Mouse (Mus musculus) midbrain, embryonic 12.5 days (tissue): ENCODE data around the gene Arhgap8. TPM values are rescaled to one million over a fixed set of nuclear protein-coding genes. Genes with fewer than 3 reads are reported as not detected.
A peak's percentile ranks its signal among the peaks of the same experiment; 100 is the strongest.

Source experiments
- ATAC-seq: fragments of 200-750 bp; cut with Nextera tagmentation; 2 replicates; pipeline ENCODE4 v1.8.0; 2017; ENCODE audit warnings: low read depth, moderate TSS enrichment, moderate library complexity; ENCODE audit not compliant: low FRiP score
- H3K27ac ChIP-seq: fragments of 300-500 bp; sonication (generic); replicated peaks from 2 replicates; pipeline ENCODE4 v1.5.1; 2016; ENCODE audit warnings: mild to moderate bottlenecking
- H3K27me3 ChIP-seq: fragments of 300-500 bp; sonication (generic); 2 replicates; pipeline ENCODE4 v1.6.1; 2016; ENCODE audit warnings: mild to moderate bottlenecking
- H3K36me3 ChIP-seq: fragments of 300-500 bp; sonication (generic); 2 replicates; pipeline ENCODE4 v1.6.1; 2016
- H3K4me1 ChIP-seq: fragments of 300-500 bp; sonication (generic); 2 replicates; pipeline ENCODE4 v1.6.1; 2016
- H3K4me2 ChIP-seq: fragments of 300-500 bp; sonication (generic); replicated peaks from 2 replicates; pipeline ENCODE4 v1.6.1; 2016; ENCODE audit warnings: mild to moderate bottlenecking, moderate library complexity
- H3K4me3 ChIP-seq: fragments of 300-500 bp; sonication (generic); 2 replicates; pipeline ENCODE4 v1.5.1; 2016; ENCODE audit warnings: mild to moderate bottlenecking
- H3K9ac ChIP-seq: fragments of 300-500 bp; sonication (generic); replicated peaks from 2 replicates; pipeline ENCODE4 v1.6.1; 2016; ENCODE audit warnings: mild to moderate bottlenecking, moderate library complexity
- H3K9me3 ChIP-seq: fragments of 300-500 bp; sonication (generic); 2 replicates; pipeline ENCODE4 v1.6.1; 2016; ENCODE audit warnings: mild to moderate bottlenecking
- WGBS: fragments of 180-500 bp; shearing (Covaris S2); methylation state at CpG from one replicate; pipeline ENCODE4 v1.1.7; 2016; 5-methylcytosine and 5-hydroxymethylcytosine counted together
- polyA plus RNA-seq: library from polyadenylated mRNA; unstranded; fragments of >200 nt; fragmentation: Nextera tagmentation; extraction: Ambion mirVana; gene quantifications from 2 replicates; pipeline ENCODE4 v1.2.1, GENCODE M21; 2016

Gene Arhgap8
- polyA plus RNA-seq, 1 experiment from 2014 or later: 1.4 TPM

DNA sequence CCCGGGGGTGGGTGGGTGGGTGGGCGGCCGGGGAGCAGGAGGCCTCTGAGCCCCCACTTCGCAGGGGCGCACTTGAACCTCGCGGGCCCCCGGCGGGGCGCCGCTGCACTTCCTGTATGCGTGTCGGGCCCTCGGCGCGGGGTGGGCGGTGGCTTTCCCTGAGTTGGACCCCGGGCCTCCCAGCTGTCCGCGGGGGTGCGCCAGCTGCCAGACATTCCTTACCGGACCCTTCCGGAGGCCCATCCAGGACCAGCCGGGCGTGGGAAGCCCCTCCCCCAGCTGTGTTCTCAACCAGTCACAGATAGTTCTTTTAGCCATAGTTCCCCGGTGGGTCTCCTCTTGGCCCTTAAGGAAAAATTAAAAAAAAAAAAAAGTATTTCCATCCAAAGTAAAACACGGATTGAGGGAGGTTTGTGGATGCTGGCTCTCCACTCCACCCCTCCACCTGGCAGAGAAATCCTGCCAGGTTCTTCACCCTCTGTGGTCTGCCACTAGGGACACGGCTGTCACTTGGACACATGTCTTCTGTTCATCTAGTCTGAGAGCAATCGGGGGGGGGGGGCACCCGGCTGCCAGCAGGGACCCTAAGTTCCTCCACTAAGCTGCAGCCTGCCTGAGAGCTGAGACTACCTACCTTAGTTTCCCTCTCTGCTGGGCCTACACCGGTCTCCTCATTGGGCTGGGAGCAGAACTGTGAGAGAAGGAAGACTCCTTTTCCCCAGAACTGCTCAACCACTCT lies 38.2 kb upstream of the Arhgap8 start:
- peak; percentile 39 for ATAC-seq
- H3K27me3 ChIP-seq: peaks cover 52% of the 10 kb centered on the region
- H3K4me2 ChIP-seq: peak overlapping the region; percentile 97
- peaks cover 14% of the 10 kb centered on the region for H3K4me1 ChIP-seq
- H3K27ac ChIP-seq: no peak overlapping the region
- 3% methylated on average over 31 of the region's 31 CpGs for WGBS
- H3K36me3 ChIP-seq: no peaks in the 10 kb centered on the region
- H3K4me3 ChIP-seq: peak overlapping the region; percentile 58
- H3K9me3 ChIP-seq: no peaks in the 10 kb centered on the region
- peak overlapping the region; percentile 66 for H3K9ac ChIP-seq

DNA sequence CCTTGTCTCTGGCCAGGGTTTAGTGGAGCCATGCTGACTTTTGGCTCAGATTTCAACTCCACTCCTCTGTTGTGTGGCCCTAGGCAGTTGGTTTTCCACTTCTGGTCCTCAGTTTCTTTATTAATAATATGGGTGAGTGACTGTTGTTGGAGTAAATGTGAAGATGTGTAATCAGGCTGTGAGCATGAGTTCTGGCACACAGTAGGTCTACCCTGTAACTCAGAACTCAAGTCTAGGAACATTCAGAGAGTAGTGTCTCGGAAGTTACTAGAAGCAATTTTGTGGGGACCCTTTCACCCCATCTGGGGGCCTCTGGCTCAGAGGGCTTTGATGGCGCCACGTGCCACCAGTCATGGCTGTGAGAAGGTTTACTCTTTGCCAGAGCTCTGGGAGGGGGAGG lies 37.6 kb upstream of the Arhgap8 start:
- Histone ChIP-seq H3K36me3 (no peaks in the 10 kb centered on the region), H3K9ac (no peak overlapping the region), H3K4me2 (peak overlapping the region; percentile 97), H3K9me3 (no peaks in the 10 kb centered on the region), H3K27ac (no peak overlapping the region), H3K4me3 (peak overlapping the region; percentile 58; the same call in 1 of the 2 replicates), H3K27me3 (peaks cover 52% of the 10 kb centered on the region), H3K4me1 (peaks cover 14% of the 10 kb centered on the region)
- no peak for ATAC-seq
- 66% methylated on average over 3 of the region's 3 CpGs for WGBS

DNA sequence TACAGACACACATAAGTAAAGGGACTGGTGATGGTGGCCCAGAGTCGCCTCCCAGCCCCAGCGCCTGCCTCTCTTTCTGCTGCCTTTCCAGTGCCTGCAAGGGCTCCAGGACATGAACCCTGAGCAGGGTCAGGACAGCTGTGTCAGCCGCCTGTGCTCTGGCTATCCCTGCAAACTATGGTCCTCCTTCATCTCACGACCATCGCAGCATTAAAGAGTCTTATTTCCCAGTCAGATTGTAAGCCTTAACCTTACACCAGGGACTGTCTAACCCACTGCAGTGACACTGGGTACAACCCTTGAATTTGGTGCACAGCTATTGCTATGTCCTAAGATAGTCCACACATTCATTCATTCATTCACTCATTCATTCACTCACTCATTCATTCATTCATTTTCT lies 37.0 kb upstream of the Arhgap8 start:
- H3K9ac ChIP-seq: no peak overlapping the region
- H3K27me3 ChIP-seq: peaks cover 52% of the 10 kb centered on the region

DNA sequence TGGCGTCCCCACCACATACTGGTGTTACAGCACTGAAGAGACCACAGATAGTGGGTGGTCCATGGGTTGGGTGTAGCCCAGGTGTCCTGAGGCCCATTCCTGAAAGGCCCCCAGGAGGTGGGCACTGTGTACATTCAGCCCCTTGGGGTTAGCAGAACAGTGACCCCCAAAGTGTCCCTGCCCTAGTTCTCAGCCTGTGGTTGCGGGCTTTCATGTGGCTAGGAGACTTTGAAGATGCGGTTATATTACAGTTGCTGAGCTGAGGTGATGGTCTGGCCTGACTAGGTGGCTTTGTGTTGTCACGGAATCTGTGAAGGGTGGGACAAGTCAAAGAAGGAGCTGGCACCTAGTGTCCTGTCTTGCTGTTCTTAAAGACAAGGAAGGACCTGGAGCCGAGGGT lies 35.3 kb upstream of the Arhgap8 start:
- Histone ChIP-seq H3K4me2 (no peak overlapping the region), H3K36me3 (no peaks in the 10 kb centered on the region), H3K9me3 (no peaks in the 10 kb centered on the region), H3K9ac (no peak overlapping the region), H3K27ac (no peak overlapping the region), H3K4me3 (no peak overlapping the region), H3K27me3 (peaks cover 47% of the 10 kb centered on the region), H3K4me1 (peaks cover 14% of the 10 kb centered on the region)
- 61% methylated on average over 5 of the region's 5 CpGs for WGBS
- no peak for ATAC-seq

More for the DNA sequence above, 37.0 kb upstream of the Arhgap8 start:
- 74% methylated on average over 5 of the region's 5 CpGs for WGBS
- Histone ChIP-seq H3K27ac (no peak overlapping the region), H3K4me3 (no peak overlapping the region), H3K36me3 (no peaks in the 10 kb centered on the region), H3K4me1 (peaks cover 14% of the 10 kb centered on the region), H3K9me3 (no peaks in the 10 kb centered on the region), H3K4me2 (no peak overlapping the region)
- no peak for ATAC-seq

DNA sequence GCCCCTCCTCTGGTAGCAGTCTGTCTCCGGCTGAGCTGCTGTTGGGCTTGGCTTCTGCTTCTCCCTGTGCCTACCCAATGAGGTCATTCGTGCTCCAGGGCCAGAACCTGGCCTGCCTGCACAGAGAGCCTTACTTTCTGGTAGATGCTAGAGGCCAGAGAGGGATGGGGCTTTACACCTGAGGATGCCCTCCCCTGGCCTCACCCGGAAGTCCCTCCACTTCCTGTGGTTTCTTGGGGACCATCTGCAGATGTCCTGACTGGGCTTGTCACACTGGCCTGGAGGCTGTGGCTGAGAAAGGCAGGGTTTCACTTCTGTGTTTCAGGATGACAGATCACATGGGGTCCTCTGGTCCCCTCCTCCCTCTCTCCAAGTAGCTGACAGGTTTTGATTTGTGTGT lies 34.4 kb upstream of the Arhgap8 start:
- no peak overlapping the region for H3K4me2 ChIP-seq
- no peak overlapping the region for H3K27ac ChIP-seq
- peaks cover 38% of the 10 kb centered on the region for H3K27me3 ChIP-seq
- no peak overlapping the region for H3K9ac ChIP-seq
- no peak overlapping the region for H3K4me3 ChIP-seq
- H3K4me1 ChIP-seq: peaks cover 14% of the 10 kb centered on the region
- ATAC-seq: no peak
- WGBS: 71% methylated on average over 3 of the region's 3 CpGs
- no peaks in the 10 kb centered on the region for H3K36me3 ChIP-seq
- no peaks in the 10 kb centered on the region for H3K9me3 ChIP-seq

DNA sequence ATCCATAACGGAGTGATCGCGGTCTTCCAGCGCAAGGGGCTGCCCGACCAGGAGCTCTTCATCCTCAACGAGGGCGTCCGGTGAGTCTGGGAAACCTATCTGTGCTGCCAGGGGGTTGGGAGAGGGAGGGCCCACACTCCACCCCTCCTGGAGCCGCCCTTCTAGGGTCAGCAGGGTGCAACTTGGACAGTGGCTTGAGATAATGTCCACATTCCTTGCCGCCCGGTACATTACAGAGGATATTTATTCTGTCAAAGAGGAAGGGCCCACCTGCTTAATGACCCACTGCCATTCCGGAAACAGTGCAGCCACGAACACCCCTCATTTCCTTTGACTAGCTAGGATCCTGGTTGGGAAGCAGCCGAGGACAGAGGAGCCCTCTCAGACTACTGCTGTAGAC lies 31.9 kb upstream of the Arhgap8 start:
- peaks cover 13% of the 10 kb centered on the region for H3K27me3 ChIP-seq
- H3K4me2 ChIP-seq: no peak overlapping the region
- no peak overlapping the region for H3K27ac ChIP-seq
- H3K4me1 ChIP-seq: no peaks in the 10 kb centered on the region
- no peaks in the 10 kb centered on the region for H3K36me3 ChIP-seq
- H3K9ac ChIP-seq: no peak overlapping the region
- ATAC-seq: no peak
- H3K4me3 ChIP-seq: no peak overlapping the region
- 83% methylated on average over 14 of the region's 14 CpGs for WGBS
- H3K9me3 ChIP-seq: no peaks in the 10 kb centered on the region

DNA sequence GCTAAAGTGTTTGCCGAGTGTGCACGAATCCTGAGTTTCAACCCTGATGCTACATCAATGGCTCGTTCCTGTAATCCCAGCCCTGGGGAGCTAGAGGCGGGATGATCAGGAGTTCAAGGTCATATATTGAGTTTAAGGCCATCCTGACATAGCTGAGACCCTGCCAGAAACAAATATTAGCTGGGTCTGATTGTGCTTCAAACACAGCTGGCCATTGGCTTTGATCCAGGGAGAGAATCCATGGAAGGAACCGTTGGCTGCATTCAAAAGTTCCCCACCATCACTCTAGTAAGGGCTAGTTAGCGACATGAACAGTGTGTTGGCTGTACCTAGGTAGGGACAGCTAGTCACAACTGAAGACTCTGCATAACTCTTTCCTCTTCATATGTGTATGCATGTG lies 30.5 kb upstream of the Arhgap8 start:
- no peak overlapping the region for H3K4me3 ChIP-seq
- no peaks in the 10 kb centered on the region for H3K9me3 ChIP-seq
- 85% methylated on average over 6 of the region's 6 CpGs for WGBS
- H3K36me3 ChIP-seq: 0 out of 2 replicates have a peak, but pooled peaks cover 5% of the 10 kb centered on the region
- H3K9ac ChIP-seq: no peak overlapping the region
- no peak overlapping the region for H3K4me2 ChIP-seq
- H3K27me3 ChIP-seq: peaks cover 4% of the 10 kb centered on the region
- H3K4me1 ChIP-seq: no peaks in the 10 kb centered on the region
- ATAC-seq: no peak
- no peak overlapping the region for H3K27ac ChIP-seq

DNA sequence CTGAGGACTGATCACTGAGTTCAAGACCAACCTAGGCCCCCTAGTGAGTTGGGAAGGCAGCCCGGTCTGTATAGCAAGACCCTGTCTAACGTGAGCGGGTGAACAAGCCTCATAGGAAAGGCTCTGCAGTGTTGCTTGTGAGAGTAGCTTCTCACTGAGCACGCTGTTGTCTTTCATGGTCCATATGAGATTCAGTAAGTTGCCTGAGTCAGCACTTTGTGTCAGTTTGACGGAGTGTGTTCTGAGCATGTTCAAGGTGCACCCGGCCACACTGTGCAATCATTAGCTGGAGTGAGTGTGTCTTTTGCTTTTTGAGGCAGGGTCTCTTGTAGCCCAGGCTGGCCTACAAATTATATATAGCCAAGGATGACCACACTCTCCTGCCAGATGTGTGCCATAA lies 28.3 kb upstream of the Arhgap8 start:
- no peak overlapping the region for H3K4me2 ChIP-seq
- H3K4me1 ChIP-seq: no peaks in the 10 kb centered on the region
- no peak for ATAC-seq
- H3K9ac ChIP-seq: no peak overlapping the region
- WGBS: 93% methylated on average over 6 of the region's 6 CpGs
- 0 out of 2 replicates have a peak, but pooled peaks cover 5% of the 10 kb centered on the region for H3K36me3 ChIP-seq
- no peaks in the 10 kb centered on the region for H3K27me3 ChIP-seq
- no peak overlapping the region for H3K4me3 ChIP-seq
- H3K9me3 ChIP-seq: no peaks in the 10 kb centered on the region
- no peak overlapping the region for H3K27ac ChIP-seq

DNA sequence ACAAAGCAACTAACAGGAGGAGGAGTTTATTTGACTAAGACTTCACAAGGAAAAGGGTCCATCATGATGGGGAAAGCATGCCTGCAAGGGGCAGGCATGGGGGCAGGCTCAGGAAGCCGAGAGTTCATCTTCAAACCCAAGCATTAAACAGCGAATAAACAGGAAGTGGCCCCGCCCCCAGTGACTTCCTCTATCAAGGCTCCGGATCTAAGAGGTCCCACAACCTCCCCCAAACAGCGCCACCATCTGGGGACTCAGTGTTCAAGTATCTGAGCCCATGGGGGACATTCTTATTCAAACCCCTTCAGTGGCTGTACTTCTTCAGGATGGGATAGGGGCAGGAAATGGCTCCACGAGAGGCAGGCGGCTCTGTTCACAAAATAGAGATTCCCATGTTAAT lies 27.2 kb upstream of the Arhgap8 start:
- 0 out of 2 replicates have a peak, but pooled peaks cover 5% of the 10 kb centered on the region for H3K36me3 ChIP-seq
- no peaks in the 10 kb centered on the region for H3K9me3 ChIP-seq
- no peak for ATAC-seq
- no peak overlapping the region for H3K4me2 ChIP-seq
- H3K27ac ChIP-seq: no peak overlapping the region
- WGBS: 90% methylated on average over 7 of the region's 7 CpGs
- no peaks in the 10 kb centered on the region for H3K4me1 ChIP-seq
- H3K27me3 ChIP-seq: no peaks in the 10 kb centered on the region
- no peak overlapping the region for H3K4me3 ChIP-seq
- H3K9ac ChIP-seq: no peak overlapping the region

DNA sequence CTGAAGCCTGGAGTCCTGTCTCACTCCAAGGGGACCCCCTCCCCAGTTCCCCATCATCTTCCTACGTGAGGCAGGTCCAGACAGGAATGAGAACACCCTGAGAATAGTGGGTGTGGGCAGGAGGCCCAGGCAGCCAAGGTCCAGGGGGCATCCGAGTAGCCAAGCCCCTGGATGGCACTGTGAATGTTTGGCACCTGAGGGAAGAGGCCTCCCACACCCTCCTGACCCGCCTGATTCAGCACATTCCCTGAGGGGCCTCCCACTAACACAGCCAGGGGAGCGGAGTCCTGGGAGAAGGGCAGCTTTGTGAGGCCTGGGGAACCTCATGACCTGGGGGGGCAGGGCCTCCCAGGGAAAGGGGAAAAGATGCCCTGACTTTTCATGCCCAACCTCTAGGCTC lies 23.8 kb upstream of the Arhgap8 start:
- no peak for ATAC-seq
- H3K36me3 ChIP-seq: 0 out of 2 replicates have a peak, but pooled peaks cover 5% of the 10 kb centered on the region
- H3K4me1 ChIP-seq: no peaks in the 10 kb centered on the region
- H3K27ac ChIP-seq: no peak overlapping the region
- H3K9me3 ChIP-seq: no peaks in the 10 kb centered on the region
- 67% methylated on average over 4 of the region's 4 CpGs for WGBS
- no peak overlapping the region for H3K4me3 ChIP-seq
- H3K27me3 ChIP-seq: no peaks in the 10 kb centered on the region
- H3K9ac ChIP-seq: no peak overlapping the region
- H3K4me2 ChIP-seq: no peak overlapping the region

DNA sequence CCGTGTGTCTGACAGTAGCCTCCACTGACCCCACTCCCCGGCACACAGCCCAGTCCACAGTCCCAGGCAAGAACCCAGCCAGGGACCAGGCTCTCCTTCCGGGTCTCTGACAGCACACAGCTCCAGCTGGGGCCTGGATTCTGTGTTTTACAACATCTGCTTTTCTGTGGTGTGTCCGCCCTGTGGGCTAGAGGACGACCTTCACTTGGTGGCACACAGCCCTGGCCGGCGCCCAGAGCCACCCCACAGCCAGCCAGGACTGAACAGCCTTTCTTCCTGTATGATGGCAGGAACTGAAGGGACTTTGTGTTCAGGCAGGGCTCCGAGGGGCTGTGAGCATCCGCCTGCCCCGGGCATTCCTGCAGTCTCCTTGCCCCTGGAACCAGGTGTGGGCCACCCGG lies 22.2 kb upstream of the Arhgap8 start:
- no peak overlapping the region for H3K4me3 ChIP-seq
- no peak overlapping the region for H3K4me2 ChIP-seq
- 82% methylated on average over 11 of the region's 11 CpGs for WGBS
- no peak overlapping the region for H3K27ac ChIP-seq
- H3K36me3 ChIP-seq: 0 out of 2 replicates have a peak, but pooled peaks cover 5% of the 10 kb centered on the region
- no peak overlapping the region for H3K9ac ChIP-seq
- no peaks in the 10 kb centered on the region for H3K4me1 ChIP-seq
- H3K9me3 ChIP-seq: no peaks in the 10 kb centered on the region
- no peaks in the 10 kb centered on the region for H3K27me3 ChIP-seq
- no peak for ATAC-seq

DNA sequence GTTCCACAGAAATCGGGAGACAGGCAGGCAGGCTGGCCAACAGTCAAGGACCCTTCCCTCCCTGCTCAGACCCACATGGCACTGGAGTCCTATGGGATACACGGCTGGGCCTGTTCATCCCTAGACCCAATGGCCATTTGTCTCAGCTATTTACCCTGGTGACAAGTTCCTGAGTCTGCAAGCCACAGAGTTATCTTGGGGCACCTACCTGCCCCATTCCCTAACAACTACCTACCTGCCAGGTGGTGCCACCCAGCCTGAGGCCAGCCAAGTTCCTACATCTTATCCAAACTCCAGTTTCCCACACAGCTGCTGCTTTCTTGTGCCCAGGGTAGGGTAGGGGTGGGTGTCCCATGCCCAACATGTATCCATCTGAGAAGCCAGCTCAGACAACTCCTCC lies 21.7 kb upstream of the Arhgap8 start:
- 0 out of 2 replicates have a peak, but pooled peaks cover 5% of the 10 kb centered on the region for H3K36me3 ChIP-seq
- no peaks in the 10 kb centered on the region for H3K9me3 ChIP-seq
- no peaks in the 10 kb centered on the region for H3K27me3 ChIP-seq
- no peak overlapping the region for H3K27ac ChIP-seq
- no peak overlapping the region for H3K4me2 ChIP-seq
- no peak overlapping the region for H3K9ac ChIP-seq
- H3K4me1 ChIP-seq: no peaks in the 10 kb centered on the region
- WGBS: 83% methylated on average over 2 of the region's 2 CpGs
- no peak overlapping the region for H3K4me3 ChIP-seq
- no peak for ATAC-seq
